Mouse (Mus musculus): ENCODE data around the gene Tmtc2. TPM values are rescaled to one million over a fixed set of nuclear protein-coding genes. Genes with fewer than 3 reads are reported as not detected.

The Tmtc2 gene
- total and polyA plus RNA-seq, 2 experiments from 2014 or later: 7.6 to 19.3 TPM

DNA sequence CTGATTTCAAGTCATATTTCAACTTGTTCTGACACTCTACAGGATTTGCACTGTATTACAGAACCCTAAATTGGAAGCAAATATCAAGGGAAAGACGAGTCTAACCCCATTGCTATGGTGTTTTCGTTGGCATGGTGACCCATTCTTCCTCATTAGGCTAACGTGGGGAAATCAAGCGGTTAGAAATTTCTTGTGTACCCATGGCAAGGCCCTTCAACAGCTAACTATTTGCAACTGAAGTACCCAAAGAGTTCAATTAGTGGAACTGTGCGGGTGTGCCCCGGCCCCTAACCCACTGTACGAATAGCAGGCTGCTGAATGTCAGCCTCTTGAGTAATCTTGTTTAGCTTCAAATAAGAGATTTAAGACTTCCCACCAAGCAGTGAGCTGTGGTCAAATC is 193.7 kb downstream of the Tmtc2 start:
- Histone ChIP-seq H3K36me3 (ENCODE audit: insufficient read depth, low read length) (no peaks in the 10 kb centered on the region), H3K27ac (no peak overlapping the region), H3K27me3 (ENCODE audit: insufficient read depth, low read length) (no peaks in the 10 kb centered on the region), H3K9me3 (ENCODE audit: low read length) (no peaks in the 10 kb centered on the region), H3K4me2 (ENCODE audit: low read depth, low read length) (no peak overlapping the region), H3K9ac (replicated peaks; ENCODE audit: low read length) (no peak overlapping the region), H3K4me1 (ENCODE audit: insufficient read depth, low read length) (no peaks in the 10 kb centered on the region), H3K4me3 (ENCODE audit: low read length) (no peak overlapping the region)
- no peak for TF ChIP-seq CTCF (IDR thresholded peaks at IDR 0.05; ENCODE audit: low read depth)
- ATAC-seq (peak; percentile 56; the same call in 1 of the 2 replicates), DNase-seq (ENCODE audit: low spot score) (peak; percentile 42)
- WGBS: 26% methylated on average over 7 of the region's 7 CpGs

- H3K4me3 ChIP-seq (ENCODE audit: low read length): no peak overlapping the region
- ATAC-seq: no peak
- no peaks in the 10 kb centered on the region for H3K36me3 ChIP-seq (ENCODE audit: insufficient read depth, low read length)
- no peaks in the 10 kb centered on the region for H3K4me1 ChIP-seq (ENCODE audit: insufficient read depth, low read length)
- no peak overlapping the region for H3K4me2 ChIP-seq (ENCODE audit: low read depth, low read length)
- no peak overlapping the region for H3K9ac ChIP-seq (replicated peaks; ENCODE audit: low read length)
- H3K27ac ChIP-seq: no peak overlapping the region
- no peaks in the 10 kb centered on the region for H3K9me3 ChIP-seq (ENCODE audit: low read length)
- no peak for DNase-seq (ENCODE audit: low spot score)
- 90% methylated on average over 2 of the region's 2 CpGs for WGBS
- TF ChIP-seq CTCF (IDR thresholded peaks at IDR 0.05; ENCODE audit: low read depth): no peak
- H3K27me3 ChIP-seq (ENCODE audit: insufficient read depth, low read length): no peaks in the 10 kb centered on the region
Measured at GRCm38 (mm10) chr10:105377711-105378110, 196.5 kb downstream of the Tmtc2 start.

DNA sequence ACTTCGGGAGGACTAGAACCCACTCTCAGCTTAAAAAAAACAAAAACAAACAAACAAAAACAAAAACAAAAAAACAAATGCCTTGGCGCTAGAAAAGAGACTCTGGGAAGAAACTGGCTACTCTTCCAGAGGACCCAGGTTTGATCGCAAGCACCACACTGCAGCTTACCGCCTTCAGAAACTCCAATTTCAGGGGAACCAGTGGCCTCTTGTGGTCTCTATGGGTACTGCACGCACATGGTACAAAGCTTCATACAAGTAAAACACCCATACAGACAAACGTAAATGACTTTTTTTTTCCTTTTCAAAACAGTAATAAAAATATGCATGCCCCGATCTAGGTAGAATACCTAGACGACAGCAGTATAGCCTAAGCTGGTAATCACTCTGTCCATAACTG is 201.0 kb downstream of the Tmtc2 start:
- Histone ChIP-seq H3K4me2 (ENCODE audit: low read depth, low read length) (no peak overlapping the region), H3K4me3 (ENCODE audit: low read length) (no peak overlapping the region), H3K36me3 (ENCODE audit: insufficient read depth, low read length) (no peaks in the 10 kb centered on the region), H3K27ac (no peak overlapping the region), H3K27me3 (ENCODE audit: insufficient read depth, low read length) (no peaks in the 10 kb centered on the region), H3K9me3 (ENCODE audit: low read length) (no peaks in the 10 kb centered on the region), H3K9ac (replicated peaks; ENCODE audit: low read length) (no peak overlapping the region), H3K4me1 (ENCODE audit: insufficient read depth, low read length) (no peaks in the 10 kb centered on the region)
- TF ChIP-seq CTCF (IDR thresholded peaks at IDR 0.05; ENCODE audit: low read depth): peak; percentile 48
- ATAC-seq (no peak), DNase-seq (ENCODE audit: low spot score) (no peak)
- 96% methylated on average over 8 of the region's 8 CpGs for WGBS

DNA sequence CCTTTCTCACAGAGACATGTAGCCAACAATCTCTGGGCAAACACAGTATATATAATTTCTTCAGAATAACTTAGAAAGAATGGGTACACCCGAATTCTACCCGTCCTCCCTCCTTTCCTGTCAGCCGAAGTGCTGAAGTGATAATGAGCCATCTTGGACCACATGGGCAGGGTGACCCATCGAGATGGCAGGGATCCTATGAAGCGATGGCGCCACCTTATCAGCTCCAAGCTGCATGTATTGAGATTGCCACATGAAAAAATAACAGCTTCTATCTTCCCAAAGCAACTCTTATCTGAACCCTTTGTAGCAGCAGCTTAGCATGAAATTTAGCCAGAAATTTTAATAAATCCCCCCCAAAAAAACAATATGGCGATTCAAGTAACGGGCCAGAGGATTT is 206.0 kb downstream of the Tmtc2 start:
- no peak overlapping the region for H3K9ac ChIP-seq (replicated peaks; ENCODE audit: low read length)
- H3K4me1 ChIP-seq (ENCODE audit: insufficient read depth, low read length): no peaks in the 10 kb centered on the region
- H3K27me3 ChIP-seq (ENCODE audit: insufficient read depth, low read length): no peaks in the 10 kb centered on the region
- no peak for TF ChIP-seq CTCF (IDR thresholded peaks at IDR 0.05; ENCODE audit: low read depth)
- no peaks in the 10 kb centered on the region for H3K9me3 ChIP-seq (ENCODE audit: low read length)
- H3K36me3 ChIP-seq (ENCODE audit: insufficient read depth, low read length): no peaks in the 10 kb centered on the region
- H3K4me3 ChIP-seq (ENCODE audit: low read length): no peak overlapping the region
- DNase-seq (ENCODE audit: low spot score) (no peak), ATAC-seq (no peak)
- 94% methylated on average over 8 of the region's 8 CpGs for WGBS
- no peak overlapping the region for H3K4me2 ChIP-seq (ENCODE audit: low read depth, low read length)
- H3K27ac ChIP-seq: no peak overlapping the region

DNA sequence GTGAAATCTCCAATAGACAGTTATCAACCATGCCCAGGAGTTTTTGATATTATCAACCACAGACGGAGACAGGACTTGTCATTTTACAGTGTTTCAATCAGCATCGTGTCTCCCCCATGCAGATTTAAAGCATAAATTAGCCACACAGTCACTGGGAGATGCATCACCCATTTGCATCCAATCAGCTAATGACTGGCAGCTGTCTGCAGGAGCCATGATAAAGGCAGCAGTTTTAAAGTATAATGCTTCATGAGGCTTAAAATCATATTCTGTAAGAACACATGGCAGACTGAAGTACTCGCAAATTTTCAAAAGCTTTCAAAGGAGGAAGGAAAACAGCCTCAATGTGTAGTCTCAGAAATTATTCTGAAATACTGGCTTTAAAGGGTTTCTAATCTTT is 209.8 kb downstream of the Tmtc2 start:
- TF ChIP-seq CTCF (IDR thresholded peaks at IDR 0.05; ENCODE audit: low read depth): no peak
- Histone ChIP-seq H3K4me3 (ENCODE audit: low read length) (no peak overlapping the region), H3K27ac (no peak overlapping the region), H3K27me3 (ENCODE audit: insufficient read depth, low read length) (no peaks in the 10 kb centered on the region), H3K4me2 (ENCODE audit: low read depth, low read length) (no peak overlapping the region), H3K4me1 (ENCODE audit: insufficient read depth, low read length) (no peaks in the 10 kb centered on the region), H3K9ac (replicated peaks; ENCODE audit: low read length) (no peak overlapping the region), H3K9me3 (ENCODE audit: low read length) (no peaks in the 10 kb centered on the region), H3K36me3 (ENCODE audit: insufficient read depth, low read length) (no peaks in the 10 kb centered on the region)
- no peak for ATAC-seq
- no peak for DNase-seq (ENCODE audit: low spot score)
- 47% methylated on average over 3 of the region's 3 CpGs for whole genome bisulfite sequencing

- no peaks in the 10 kb centered on the region for H3K27me3 ChIP-seq (ENCODE audit: insufficient read depth, low read length)
- H3K4me2 ChIP-seq (ENCODE audit: low read depth, low read length): no peak overlapping the region
- DNase-seq (ENCODE audit: low spot score) (no peak), ATAC-seq (no peak)
- H3K4me3 ChIP-seq (ENCODE audit: low read length): no peak overlapping the region
- H3K9me3 ChIP-seq (ENCODE audit: low read length): no peaks in the 10 kb centered on the region
- 90% methylated on average over 2 of the region's 2 CpGs for WGBS
- no peaks in the 10 kb centered on the region for H3K4me1 ChIP-seq (ENCODE audit: insufficient read depth, low read length)
- H3K36me3 ChIP-seq (ENCODE audit: insufficient read depth, low read length): no peaks in the 10 kb centered on the region
- no peak for TF ChIP-seq CTCF (IDR thresholded peaks at IDR 0.05; ENCODE audit: low read depth)
- no peak overlapping the region for H3K27ac ChIP-seq
- no peak overlapping the region for H3K9ac ChIP-seq (replicated peaks; ENCODE audit: low read length)
Measured at GRCm38 (mm10) chr10:105350301-105350700, 223.9 kb downstream of the Tmtc2 start.

- DNase-seq (ENCODE audit: low spot score) (no peak), ATAC-seq (no peak)
- Histone ChIP-seq H3K36me3 (ENCODE audit: insufficient read depth, low read length) (no peaks in the 10 kb centered on the region), H3K27ac (no peak overlapping the region), H3K4me2 (ENCODE audit: low read depth, low read length) (no peak overlapping the region), H3K27me3 (ENCODE audit: insufficient read depth, low read length) (no peaks in the 10 kb centered on the region), H3K9me3 (ENCODE audit: low read length) (no peaks in the 10 kb centered on the region), H3K4me1 (ENCODE audit: insufficient read depth, low read length) (no peaks in the 10 kb centered on the region), H3K9ac (replicated peaks; ENCODE audit: low read length) (no peak overlapping the region), H3K4me3 (ENCODE audit: low read length) (no peak overlapping the region)
- 91% methylated on average over 3 of the region's 3 CpGs for WGBS
- no peak for TF ChIP-seq CTCF (IDR thresholded peaks at IDR 0.05; ENCODE audit: low read depth)
Measured at GRCm38 (mm10) chr10:105345920-105346319, 228.3 kb downstream of the Tmtc2 start.
